Mouse (Mus musculus) hindbrain, embryonic 13.5 days (tissue): ENCODE data around the gene Toporsl. TPM values are rescaled to one million over a fixed set of nuclear protein-coding genes. Genes with fewer than 3 reads are reported as not detected.

ENCODE experiments used
- ATAC-seq: fragments of 200-750 bp; cut with Nextera tagmentation; 2 replicates; pipeline ENCODE4 v1.8.0; 2017; ENCODE audit warnings: moderate TSS enrichment; ENCODE audit not compliant: low FRiP score
- H3K27ac ChIP-seq: fragments of 300-500 bp; sonication (generic); 2 replicates; pipeline ENCODE4 v1.5.1; 2015; ENCODE audit warnings: inconsistent platforms, mild to moderate bottlenecking, moderate library complexity
- H3K27me3 ChIP-seq: fragments of 300-500 bp; sonication (generic); 2 replicates; pipeline ENCODE4 v1.6.1; 2015; ENCODE audit warnings: mild to moderate bottlenecking, inconsistent platforms
- H3K36me3 ChIP-seq: fragments of 300-500 bp; sonication (generic); 2 replicates; pipeline ENCODE4 v1.6.1; 2015; ENCODE audit warnings: mild to moderate bottlenecking, inconsistent platforms
- H3K4me1 ChIP-seq: fragments of 300-500 bp; sonication (generic); replicated peaks from 2 replicates; pipeline ENCODE4 v1.6.1; 2015; ENCODE audit warnings: inconsistent platforms
- H3K4me2 ChIP-seq: fragments of 300-500 bp; sonication (generic); 2 replicates; pipeline ENCODE4 v1.6.1; 2015; ENCODE audit warnings: inconsistent platforms, mild to moderate bottlenecking, moderate library complexity
- H3K4me3 ChIP-seq: fragments of 300-500 bp; sonication (generic); 2 replicates; pipeline ENCODE4 v1.5.1; 2015; ENCODE audit warnings: mild to moderate bottlenecking, inconsistent platforms
- H3K9ac ChIP-seq: fragments of 300-500 bp; sonication (generic); 2 replicates; pipeline ENCODE4 v1.6.1; 2015; ENCODE audit warnings: mild to moderate bottlenecking, inconsistent platforms
- H3K9me3 ChIP-seq: fragments of 300-500 bp; sonication (generic); 2 replicates; pipeline ENCODE4 v1.6.1; 2016; ENCODE audit warnings: inconsistent platforms
- WGBS: fragments of 180-500 bp; shearing (Covaris S2); methylation state at CpG from one replicate; pipeline ENCODE4 v1.1.7; 2015; 5-methylcytosine and 5-hydroxymethylcytosine counted together
- polyA plus RNA-seq: library from polyadenylated mRNA; unstranded; fragments of >200 nt; fragmentation: Nextera tagmentation; extraction: Ambion mirVana; gene quantifications from 2 replicates; pipeline ENCODE4 v1.2.1, GENCODE M21; 2015

The Toporsl gene
- polyA plus RNA-seq = not detected in 2 replicates

DNA sequence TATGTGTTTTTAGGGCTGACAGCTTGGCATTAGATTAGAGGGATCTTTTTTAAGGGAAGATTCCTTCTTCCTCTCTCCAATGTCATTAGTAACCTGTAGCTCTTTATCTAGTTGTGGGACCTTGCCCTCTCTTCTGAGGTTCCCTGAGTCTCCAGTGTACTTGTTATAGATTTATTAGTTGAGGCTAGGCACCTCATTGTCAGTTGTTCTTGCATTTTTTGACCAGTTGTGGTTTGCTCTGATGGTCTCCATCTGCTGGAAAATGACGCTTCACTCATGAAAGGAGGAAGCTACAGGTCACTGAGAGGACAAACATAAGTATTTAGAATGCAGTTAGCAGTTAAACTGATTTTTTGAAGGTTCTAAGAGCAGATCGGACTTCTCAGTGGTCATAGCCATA, at the start of gene Toporsl:
Gene Toporsl, plus strand, starts transcription at position 348 of the 400 bp plus-strand sequence.
- no peak for ATAC-seq
- Histone ChIP-seq H3K27ac (no peak within 1 kb of the TSS), H3K9ac (no peak within 1 kb of the TSS), H3K9me3 (no peaks in the 10 kb centered on the region), H3K4me3 (no peak within 1 kb of the TSS), H3K27me3 (no peaks in the 10 kb centered on the region), H3K4me2 (no peak within 1 kb of the TSS), H3K36me3 (no peaks in the 10 kb centered on the region), H3K4me1 (0 out of 2 replicates have a peak, but pooled peaks cover 8% of the 10 kb centered on the region)
- WGBS = 88% methylated on average over 2 of the region's 2 CpGs

DNA sequence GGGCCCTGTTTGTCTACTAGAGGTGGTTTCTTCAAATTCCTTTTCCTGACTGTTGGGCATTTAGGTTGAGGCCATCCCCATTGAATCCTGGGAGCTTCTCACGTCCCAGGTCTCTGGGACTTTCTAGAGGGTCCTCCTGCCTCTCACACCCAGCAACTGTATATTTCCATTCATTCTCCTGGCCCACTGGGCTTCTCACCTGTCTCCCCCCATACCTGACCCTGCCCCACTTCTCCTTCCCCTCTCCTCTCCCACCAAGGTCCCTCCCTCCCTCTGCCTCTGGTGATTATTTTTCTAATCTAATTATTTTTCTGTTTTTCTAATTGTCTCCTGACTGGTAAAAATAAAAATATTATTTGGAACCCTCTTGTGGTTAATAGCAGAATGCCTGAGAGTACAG, 38.4 kb upstream of the Toporsl start:
- WGBS = 52% methylated on average over 1 of the region's 1 CpGs
- no peak for ATAC-seq
- H3K4me1 ChIP-seq = no peaks in the 10 kb centered on the region

DNA sequence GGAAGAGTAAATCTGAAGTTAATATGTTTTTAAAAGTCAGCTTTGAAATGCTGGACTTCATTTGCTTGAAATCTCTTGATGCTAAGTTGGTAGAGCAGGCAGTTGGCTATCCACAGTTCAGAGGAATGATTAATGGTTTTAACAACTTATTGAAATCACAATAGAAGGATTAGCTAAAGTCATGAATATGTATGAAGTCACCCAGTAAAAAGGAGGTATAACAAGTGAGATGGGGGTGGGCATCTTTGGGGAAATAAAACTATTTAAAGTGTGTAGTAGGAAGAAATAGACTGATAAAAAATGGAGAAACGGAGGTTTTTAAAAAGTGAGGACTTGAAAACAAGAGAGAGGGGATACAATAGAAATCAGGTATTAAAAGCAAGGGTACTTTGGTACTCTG, 38.0 kb upstream of the Toporsl start:
- Histone ChIP-seq H3K4me1 (no peaks in the 10 kb centered on the region), H3K9ac (no peak overlapping the region), H3K9me3 (no peaks in the 10 kb centered on the region), H3K4me3 (no peak overlapping the region), H3K4me2 (no peak overlapping the region), H3K36me3 (no peaks in the 10 kb centered on the region), H3K27me3 (no peaks in the 10 kb centered on the region), H3K27ac (no peak overlapping the region)
- WGBS = 30% methylated on average over 1 of the region's 1 CpGs
- no peak for ATAC-seq

More for the DNA sequence above, 38.4 kb upstream of the Toporsl start:
- Histone ChIP-seq H3K27ac (no peak overlapping the region), H3K4me3 (no peak overlapping the region), H3K9ac (no peak overlapping the region), H3K4me2 (no peak overlapping the region), H3K36me3 (no peaks in the 10 kb centered on the region), H3K27me3 (no peaks in the 10 kb centered on the region), H3K9me3 (no peaks in the 10 kb centered on the region)

DNA sequence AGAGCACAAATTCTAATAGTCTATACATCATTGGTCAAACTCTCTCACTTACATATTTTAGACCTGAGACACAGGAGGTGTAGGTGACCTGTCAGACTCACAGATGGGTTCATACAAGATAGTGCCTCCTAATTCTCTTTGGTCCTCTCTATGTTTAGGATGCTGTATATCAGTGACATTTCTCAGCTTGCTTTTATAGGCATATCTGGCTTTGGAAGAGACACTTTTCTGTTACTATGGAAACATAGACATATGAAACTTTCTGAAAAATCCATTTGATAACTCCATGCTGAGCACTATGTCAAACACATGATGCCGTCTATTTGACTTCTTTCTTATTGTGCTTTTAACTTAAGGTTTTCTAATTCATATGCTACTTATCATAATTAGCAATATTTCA, 32.2 kb upstream of the Toporsl start:
- Histone ChIP-seq H3K9ac (no peak overlapping the region), H3K36me3 (no peaks in the 10 kb centered on the region), H3K4me2 (no peak overlapping the region), H3K4me3 (no peak overlapping the region), H3K27ac (no peak overlapping the region), H3K9me3 (no peaks in the 10 kb centered on the region), H3K4me1 (no peaks in the 10 kb centered on the region), H3K27me3 (no peaks in the 10 kb centered on the region)
- 88% methylated on average over 1 of the region's 1 CpGs for WGBS
- ATAC-seq = no peak

DNA sequence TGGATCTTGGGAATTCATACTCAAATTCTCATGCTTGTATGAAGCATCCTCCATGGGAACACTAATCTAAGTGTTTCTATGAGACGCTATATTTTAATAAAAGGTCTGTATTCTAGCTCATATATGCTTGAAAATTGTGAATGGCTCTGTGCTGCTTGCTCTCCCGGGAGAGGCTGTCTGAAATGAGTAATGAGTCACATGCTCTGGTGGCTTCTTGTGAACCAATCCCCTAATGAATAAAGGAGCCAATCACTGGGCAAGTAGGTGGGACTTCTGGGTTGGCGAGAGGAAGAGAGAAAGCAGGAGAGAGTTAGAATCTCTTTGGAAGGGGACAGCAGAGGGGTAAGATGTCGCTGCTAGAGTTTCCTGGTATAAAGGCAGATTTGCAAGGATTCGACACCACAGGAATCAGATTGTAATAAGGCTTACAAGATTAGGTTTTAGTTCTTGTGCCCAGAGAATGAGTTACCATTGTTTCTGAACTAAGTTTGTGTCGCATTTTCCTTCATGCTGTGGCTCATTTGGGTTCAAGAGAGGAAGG, 9.8 kb upstream of the Toporsl start:
- WGBS = 67% methylated on average over 6 of the region's 6 CpGs
- Histone ChIP-seq H3K4me3 (no peak overlapping the region), H3K36me3 (no peaks in the 10 kb centered on the region), H3K9me3 (no peaks in the 10 kb centered on the region), H3K9ac (no peak overlapping the region), H3K27ac (no peak overlapping the region), H3K27me3 (no peaks in the 10 kb centered on the region), H3K4me1 (no peaks in the 10 kb centered on the region), H3K4me2 (no peak overlapping the region)
- ATAC-seq = no peak

DNA sequence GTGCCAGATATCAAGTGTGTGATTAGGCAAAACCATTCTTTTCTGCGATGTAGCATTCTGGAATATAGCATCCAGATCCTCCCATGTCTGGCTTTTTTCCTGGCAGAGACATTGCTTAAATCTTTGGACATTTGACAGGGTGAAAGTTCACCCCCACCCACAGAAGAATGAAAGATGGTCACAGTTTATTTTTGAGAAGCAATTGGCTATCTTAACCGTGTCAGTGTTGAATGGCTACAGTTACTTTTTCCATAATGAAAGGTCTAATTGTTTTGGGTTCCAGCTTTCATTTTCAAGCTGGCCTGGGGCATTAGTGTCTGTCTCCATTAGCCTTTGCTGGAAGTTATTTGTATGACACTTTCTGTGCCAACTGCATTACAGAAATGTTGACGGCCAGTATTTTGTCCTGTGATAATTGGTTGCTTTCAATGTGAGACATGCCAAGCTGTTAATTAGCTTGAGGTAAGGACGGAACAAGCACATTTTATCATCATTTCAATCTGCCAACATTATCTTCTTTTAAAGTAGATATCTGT, 2.2 kb upstream of the Toporsl start:
- Histone ChIP-seq H3K27me3 (no peaks in the 10 kb centered on the region), H3K36me3 (no peaks in the 10 kb centered on the region), H3K4me2 (no peak overlapping the region), H3K27ac (no peak overlapping the region), H3K9ac (no peak overlapping the region), H3K4me1 (0 out of 2 replicates have a peak, but pooled peaks cover 8% of the 10 kb centered on the region), H3K9me3 (no peaks in the 10 kb centered on the region), H3K4me3 (no peak overlapping the region)
- no peak for ATAC-seq
- 55% methylated on average over 4 of the region's 4 CpGs for WGBS

DNA sequence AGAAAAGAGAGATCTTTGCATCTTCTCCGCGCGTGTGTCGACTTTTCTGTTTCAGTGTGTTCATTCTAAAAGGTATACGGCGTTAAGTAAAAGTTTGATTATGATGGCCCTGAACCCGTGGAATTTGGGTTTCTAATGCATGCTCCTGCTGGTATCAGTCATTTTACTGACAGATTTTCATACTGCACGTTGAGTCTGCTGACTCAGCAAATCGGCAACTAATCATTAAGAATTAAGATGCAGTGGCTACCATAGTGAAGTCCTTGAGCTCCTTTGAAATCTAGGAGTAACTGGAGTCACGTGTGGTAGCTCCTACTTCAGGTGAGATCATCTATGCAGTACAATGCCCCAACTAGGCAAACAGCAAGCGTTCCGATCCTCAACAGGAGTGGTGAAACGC, 1.4 kb upstream of the Toporsl start:
- 92% methylated on average over 13 of the region's 13 CpGs for WGBS
- Histone ChIP-seq H3K4me2 (no peak overlapping the region), H3K4me1 (0 out of 2 replicates have a peak, but pooled peaks cover 8% of the 10 kb centered on the region), H3K36me3 (no peaks in the 10 kb centered on the region), H3K27me3 (no peaks in the 10 kb centered on the region), H3K9ac (no peak overlapping the region), H3K4me3 (no peak overlapping the region), H3K27ac (no peak overlapping the region), H3K9me3 (no peaks in the 10 kb centered on the region)
- ATAC-seq = no peak

DNA sequence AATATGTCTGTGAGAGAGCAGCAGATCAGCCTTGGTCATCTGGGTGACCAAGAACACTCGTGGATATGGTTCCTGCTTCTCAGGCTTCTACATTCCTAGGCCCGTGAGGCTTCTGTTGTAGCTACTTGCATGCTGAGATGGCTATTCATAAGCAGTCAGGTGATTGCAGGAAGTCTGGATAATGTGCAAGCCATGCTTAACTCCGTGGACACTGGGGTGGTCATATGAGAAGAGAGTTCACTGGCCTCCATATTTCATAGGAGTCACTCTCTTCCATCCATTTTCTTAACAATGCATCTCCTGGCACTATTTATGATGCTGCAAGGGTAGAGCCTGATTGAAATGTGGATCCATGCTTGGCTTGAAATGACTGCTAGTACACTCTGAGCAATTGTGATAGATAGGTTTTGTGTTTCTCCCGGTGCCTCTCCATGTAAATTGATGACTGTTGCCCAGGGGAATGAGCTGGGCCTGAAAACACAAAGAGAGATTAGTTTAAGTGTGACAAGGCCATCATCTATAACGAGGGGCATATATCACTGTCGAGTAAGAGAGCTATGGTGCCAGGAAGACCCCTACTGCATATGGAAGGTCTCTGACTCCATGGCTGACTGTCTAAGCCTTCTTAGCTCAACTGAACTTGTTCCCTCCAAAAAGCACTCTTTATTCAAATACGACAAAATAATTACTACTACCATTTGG, 2.3 kb downstream of the Toporsl start:
- Histone ChIP-seq H3K27me3 (no peaks in the 10 kb centered on the region), H3K27ac (no peak overlapping the region), H3K4me1 (0 out of 2 replicates have a peak, but pooled peaks cover 8% of the 10 kb centered on the region), H3K4me3 (no peak overlapping the region), H3K4me2 (no peak overlapping the region), H3K36me3 (no peaks in the 10 kb centered on the region), H3K9ac (no peak overlapping the region), H3K9me3 (no peaks in the 10 kb centered on the region)
- ATAC-seq = peak; percentile 91
- WGBS = 44% methylated on average over 7 of the region's 7 CpGs

DNA sequence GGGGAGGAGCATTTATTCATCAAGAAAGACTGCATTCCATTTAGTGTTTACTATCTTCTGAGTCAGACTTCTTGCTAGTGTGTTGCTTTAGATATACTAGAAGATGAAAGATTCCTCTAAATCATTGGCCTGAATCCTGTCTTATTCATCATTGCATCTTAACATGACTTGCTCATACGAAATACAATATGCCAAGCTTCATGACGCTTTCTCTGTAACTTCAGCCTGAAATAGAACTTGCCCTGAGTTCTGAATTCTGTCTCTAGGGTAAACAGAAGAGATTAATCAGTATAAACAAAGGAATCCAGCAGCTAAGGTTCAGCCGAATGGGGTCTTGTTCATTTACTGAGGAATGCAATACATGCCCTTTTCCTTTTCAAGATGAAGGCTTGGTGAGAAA, 10.8 kb downstream of the Toporsl start:
- H3K4me1 ChIP-seq = no peaks in the 10 kb centered on the region
- no peak overlapping the region for H3K27ac ChIP-seq
- no peak overlapping the region for H3K4me3 ChIP-seq
- H3K27me3 ChIP-seq = no peaks in the 10 kb centered on the region
- H3K36me3 ChIP-seq = no peaks in the 10 kb centered on the region
- no peak overlapping the region for H3K9ac ChIP-seq
- ATAC-seq = no peak
- no peak overlapping the region for H3K4me2 ChIP-seq
- no peaks in the 10 kb centered on the region for H3K9me3 ChIP-seq
- 73% methylated on average over 3 of the region's 3 CpGs for whole genome bisulfite sequencing

DNA sequence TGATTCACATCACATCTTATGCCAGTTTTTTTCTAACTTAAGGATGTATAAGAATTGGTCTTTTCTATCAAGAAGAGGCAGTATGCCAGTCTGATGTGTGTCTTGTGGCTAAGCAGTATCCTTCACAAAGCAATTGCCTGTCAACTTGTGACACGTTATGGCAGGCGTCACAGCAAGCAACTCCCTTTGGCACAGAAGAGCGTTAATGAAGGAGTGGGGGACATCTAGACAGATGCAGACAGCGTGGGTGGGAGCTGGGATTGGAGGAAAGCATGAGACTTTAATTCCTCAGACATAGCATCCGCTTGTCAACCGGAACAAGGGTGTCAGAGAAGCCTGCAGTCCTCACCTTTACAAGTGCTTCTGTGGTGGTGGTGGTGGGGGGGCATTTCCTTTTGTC, 38.9 kb downstream of the Toporsl start:
- H3K4me1 ChIP-seq = no peaks in the 10 kb centered on the region
- H3K9me3 ChIP-seq = no peaks in the 10 kb centered on the region
- H3K9ac ChIP-seq = no peak overlapping the region
- no peaks in the 10 kb centered on the region for H3K27me3 ChIP-seq
- WGBS = 62% methylated on average over 6 of the region's 6 CpGs
- H3K27ac ChIP-seq = no peak overlapping the region
- peak; percentile 79; the same call in 1 of the 2 replicates for ATAC-seq
- no peaks in the 10 kb centered on the region for H3K36me3 ChIP-seq
- H3K4me2 ChIP-seq = no peak overlapping the region
- H3K4me3 ChIP-seq = no peak overlapping the region

DNA sequence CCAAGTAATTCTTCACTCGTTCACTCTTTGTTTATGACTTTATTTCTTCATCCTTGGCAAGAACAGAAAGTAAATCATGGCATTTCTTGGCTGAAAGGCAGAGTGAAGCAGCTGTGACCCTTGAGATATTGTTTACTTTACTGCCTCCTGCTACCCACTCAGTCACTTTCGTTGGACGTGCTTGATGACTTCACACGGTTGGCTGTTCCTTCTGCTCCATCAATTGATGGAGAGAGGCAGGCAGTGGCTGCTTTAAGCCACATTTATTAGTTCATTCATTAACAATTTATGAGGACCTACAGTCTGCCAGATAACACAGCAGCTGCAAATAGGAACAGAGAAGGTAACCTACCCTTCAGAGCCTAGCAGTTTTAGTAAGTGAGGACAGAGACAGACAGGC, 51.7 kb downstream of the Toporsl start:
- no peak for ATAC-seq
- Histone ChIP-seq H3K27ac (no peak overlapping the region), H3K27me3 (0 out of 2 replicates have a peak, but pooled peaks cover 2% of the 10 kb centered on the region), H3K4me1 (peaks cover 18% of the 10 kb centered on the region; the same call in 1 of the 2 replicates), H3K36me3 (no peaks in the 10 kb centered on the region), H3K4me2 (no peak overlapping the region), H3K9me3 (no peaks in the 10 kb centered on the region), H3K9ac (no peak overlapping the region), H3K4me3 (no peak overlapping the region)
- WGBS = 47% methylated on average over 4 of the region's 4 CpGs

DNA sequence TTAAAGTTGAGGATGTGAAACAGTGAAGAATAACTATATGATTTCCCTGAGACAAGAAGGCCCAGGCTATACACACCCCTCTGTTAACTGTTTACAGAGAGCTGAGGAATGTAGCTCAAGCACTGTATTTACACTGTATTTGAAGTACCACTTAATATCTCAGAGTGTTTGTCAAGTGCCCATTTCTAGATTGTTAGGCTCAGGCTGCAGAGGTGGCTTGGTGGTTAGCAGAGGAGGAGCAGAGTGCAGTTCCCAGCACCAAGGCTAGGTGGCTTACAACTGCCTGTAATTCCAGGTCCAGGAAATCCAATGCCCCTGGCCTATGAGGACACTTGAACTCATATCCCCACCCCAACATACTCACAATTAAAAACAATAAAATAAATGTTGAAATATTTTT, 63.6 kb downstream of the Toporsl start:
- no peak overlapping the region for H3K27ac ChIP-seq
- no peak overlapping the region for H3K4me2 ChIP-seq
- H3K9me3 ChIP-seq = no peaks in the 10 kb centered on the region
- no peaks in the 10 kb centered on the region for H3K4me1 ChIP-seq
- no peaks in the 10 kb centered on the region for H3K36me3 ChIP-seq
- H3K9ac ChIP-seq = no peak overlapping the region
- ATAC-seq = no peak
- H3K27me3 ChIP-seq = no peaks in the 10 kb centered on the region
- no peak overlapping the region for H3K4me3 ChIP-seq

DNA sequence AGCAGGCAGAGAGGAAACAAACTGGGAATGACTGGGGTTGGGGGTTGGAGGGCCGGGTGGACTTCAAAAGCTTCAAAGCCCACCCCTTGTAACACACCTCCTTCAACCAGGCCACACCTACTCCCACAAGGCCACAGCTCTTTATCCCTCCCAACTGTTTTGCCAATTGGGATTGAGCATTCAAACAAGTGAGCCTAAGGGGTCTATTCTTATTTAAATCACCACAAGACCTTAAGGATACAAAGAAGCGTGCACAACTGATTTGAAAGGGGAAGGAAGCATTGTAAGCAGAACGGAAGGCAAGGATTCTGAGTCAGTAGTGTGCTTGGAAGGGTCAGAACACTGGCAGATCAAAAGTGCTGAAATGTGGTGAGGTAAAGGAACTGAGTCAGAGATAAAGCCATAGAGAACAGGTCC, 64.6 kb downstream of the Toporsl start:
- Histone ChIP-seq H3K36me3 (no peaks in the 10 kb centered on the region), H3K27me3 (no peaks in the 10 kb centered on the region), H3K4me3 (no peak overlapping the region), H3K27ac (no peak overlapping the region), H3K4me1 (no peaks in the 10 kb centered on the region), H3K9ac (no peak overlapping the region), H3K9me3 (no peaks in the 10 kb centered on the region), H3K4me2 (0 out of 2 replicates have a peak overlapping the region, but pooled peaks have one; percentile 0)
- 7% methylated on average over 3 of the region's 3 CpGs for WGBS
- peak; percentile 69 for ATAC-seq
